Mouse (Mus musculus) T-helper 17 cell (primary cell): Measurements from ENCODE around the gene Cdk2ap1.
"Not testable (repeated sequence)": the region's sequence is repeated elsewhere in the genome, so short reads cannot be mapped to it uniquely, and the experiment has no call there.

Experiments
- in situ Hi-C, 2 experiments: fragments of 300-600 bp; cut with MboI, MseI; formaldehyde crosslinking; loops; 1 replicate in 1 of 2; 2 replicates in 1 of 2; pipeline ENCODE4 v1.15.1; 2025; ENCODE audit warnings: high pct_unique_total_duplicates in 2 of 2

Cdk2ap1 gene

DNA sequence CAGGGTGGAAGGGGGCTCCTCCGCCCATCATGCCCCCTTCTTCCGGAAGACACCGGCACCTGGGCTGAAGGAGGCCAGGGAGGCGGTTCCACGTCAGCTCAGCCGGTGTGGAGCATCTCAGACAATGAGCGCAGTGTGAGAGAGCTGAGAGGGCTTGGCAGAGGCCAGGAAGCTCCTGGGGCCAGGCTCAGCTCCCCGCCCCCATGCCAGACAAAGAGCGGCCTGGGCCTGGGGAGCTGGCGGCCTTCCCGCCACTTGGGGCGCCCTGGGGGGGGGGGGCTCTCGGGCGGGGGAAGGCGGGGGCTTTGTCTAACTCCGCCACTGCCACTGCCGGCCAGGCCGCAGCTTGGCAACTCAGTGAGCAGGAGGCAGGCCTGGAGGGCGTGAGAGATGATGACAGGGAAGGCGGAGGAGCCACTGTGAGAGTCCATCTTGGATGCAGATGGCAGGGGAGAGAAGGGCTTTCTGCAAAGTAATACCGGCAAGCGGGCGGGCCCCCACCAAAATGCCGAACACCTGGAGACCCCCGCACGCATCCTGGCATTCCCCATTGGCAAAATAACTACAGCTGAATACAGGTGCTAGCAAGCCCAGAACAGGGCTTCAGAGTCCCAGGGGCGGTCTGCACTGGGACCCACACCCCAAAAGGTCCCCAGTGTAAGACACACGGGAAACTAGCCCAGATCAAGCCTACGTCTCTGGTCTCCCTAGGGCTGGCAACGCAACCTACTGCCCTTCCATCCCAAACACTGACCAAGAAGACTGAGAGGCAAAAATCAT, 10.6 kb downstream of the Cdk2ap1 start:
- in situ Hi-C loops = loop anchor here in 1 of 2 experiments (10.0 kb wide), 1 partner anchor 192 kb away; the partner anchor contains the start of gene Tmed2

GRCm38 (mm10) chr5:124351604-124352003, 11.3 kb downstream of the Cdk2ap1 start:
- in situ Hi-C loops = loop anchor here in 1 of 2 experiments (10.0 kb wide), 1 partner anchor 193 kb away; the partner anchor contains the start of gene Tmed2

DNA sequence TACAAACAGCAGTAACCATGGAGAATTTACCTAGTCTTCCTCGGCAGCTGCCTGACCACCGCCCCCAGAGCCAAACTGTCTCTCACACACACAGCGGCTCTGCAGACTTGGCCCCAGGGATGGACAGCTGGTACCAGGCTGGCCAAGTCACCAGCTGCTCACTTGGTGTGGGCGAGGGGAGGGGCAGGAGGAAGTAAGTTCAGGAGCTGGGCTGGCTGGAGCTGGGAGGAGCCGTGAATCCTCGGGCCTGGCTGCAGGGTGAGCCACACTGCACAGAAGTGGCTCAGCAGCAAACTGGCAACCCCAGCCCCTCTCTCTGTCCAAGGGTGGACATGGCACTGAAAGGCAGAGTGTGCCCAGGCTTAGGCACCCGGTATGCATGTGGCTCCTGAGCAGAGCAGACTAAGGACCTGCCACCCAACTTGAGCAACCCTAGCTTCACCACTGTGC, 11.7 kb downstream of the Cdk2ap1 start:
- in situ Hi-C loops = loop anchor here in 1 of 2 experiments (10.0 kb wide), 1 partner anchor 194 kb away; the partner anchor contains the start of gene Tmed2

DNA sequence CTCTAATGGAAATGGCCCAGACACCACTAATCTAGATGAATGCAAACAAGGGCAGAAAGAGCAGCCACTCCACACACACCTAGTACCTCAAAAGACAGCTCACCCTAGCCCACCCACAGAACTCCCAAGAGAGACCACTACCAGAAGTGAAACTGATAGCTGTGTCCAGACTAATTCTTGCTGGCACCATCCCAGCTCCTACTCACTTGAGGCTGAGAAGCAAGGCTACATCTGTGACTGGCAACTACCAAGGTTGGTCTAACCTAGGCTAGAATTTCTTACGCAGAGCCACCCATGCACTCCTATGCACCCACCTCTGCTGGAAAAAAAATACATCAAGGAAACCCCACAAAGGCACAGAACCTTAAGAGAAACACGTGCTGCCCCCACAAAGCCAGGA, 12.5 kb downstream of the Cdk2ap1 start:
- in situ Hi-C loops = loop anchor here in 1 of 2 experiments (10.0 kb wide), 1 partner anchor 194 kb away; the partner anchor contains the start of gene Tmed2

DNA sequence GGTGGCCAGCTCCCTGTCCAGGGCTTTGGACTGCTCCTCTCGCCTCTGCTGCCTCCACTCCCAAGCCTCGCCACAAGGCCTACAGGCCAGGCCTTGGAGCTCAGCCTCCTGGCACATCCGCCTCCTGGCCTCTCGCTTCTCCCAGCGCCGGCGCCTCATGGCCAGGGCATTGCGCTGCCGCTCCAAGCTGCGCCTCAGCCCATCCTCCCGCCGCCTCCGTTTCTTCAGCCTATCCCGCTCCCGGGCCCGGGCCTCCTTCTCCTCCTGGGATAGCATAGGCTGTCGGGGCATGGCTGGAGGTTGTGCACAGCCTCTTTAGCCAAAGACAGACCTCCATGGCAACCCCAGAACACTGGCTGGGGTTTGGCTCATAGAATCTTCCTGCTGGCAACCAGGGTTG, 13.7 kb downstream of the Cdk2ap1 start:
- in situ Hi-C loops = no loop called here

GRCm38 (mm10) chr5:124342897-124343296, 20.0 kb downstream of the Cdk2ap1 start:
- in situ Hi-C loops = no loop called here

- in situ Hi-C loops = not testable (repeated sequence)
These were observed 21.0 kb downstream of the Cdk2ap1 start for GRCm38 (mm10) chr5:124341753-124342339.

DNA sequence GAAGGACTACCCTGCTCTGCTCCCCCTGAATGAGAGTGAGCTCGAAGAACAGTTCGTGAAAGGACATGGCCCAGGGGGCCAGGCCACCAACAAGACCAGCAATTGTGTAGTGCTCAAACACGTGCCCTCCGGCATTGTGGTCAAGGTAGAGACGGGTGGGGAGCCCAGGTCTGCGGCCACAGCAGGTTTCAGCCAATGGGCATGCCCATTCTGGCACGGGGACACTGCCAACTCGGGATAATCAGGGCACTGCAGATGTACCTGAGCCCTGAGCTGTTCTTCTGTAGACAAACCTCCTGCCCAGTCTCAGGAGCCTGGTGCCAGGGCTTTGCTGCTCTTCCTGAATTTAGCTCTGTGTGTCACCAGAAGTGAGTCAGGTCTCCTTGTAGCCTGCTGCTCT, 24.1 kb downstream of the Cdk2ap1 start:
- in situ Hi-C loops = loop anchor here in 1 of 2 experiments (10.0 kb wide), 1 partner anchor 376 kb away; no protein-coding TSS in a partner anchor

DNA sequence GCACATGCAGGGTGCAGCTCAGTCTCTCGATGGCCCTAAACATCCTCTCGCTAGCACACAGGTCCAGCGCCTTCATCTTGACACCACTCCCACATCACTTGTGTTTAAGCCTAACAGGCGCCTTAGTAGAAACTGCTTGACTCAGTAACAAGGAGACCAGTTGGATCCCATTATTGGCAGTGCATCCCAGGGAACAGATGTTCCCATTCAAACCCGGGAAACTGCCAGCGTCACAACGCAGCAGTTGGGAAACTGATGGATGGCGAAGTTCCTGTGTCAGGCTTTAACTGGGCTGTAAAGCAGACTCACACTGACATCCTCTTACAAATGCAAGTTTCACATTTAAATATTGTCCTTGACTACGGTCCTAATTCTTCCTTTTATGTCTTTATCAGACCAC, 25.0 kb downstream of the Cdk2ap1 start:
- in situ Hi-C loops = loop anchor here in 1 of 2 experiments (10.0 kb wide), 1 partner anchor 377 kb away; no protein-coding TSS in a partner anchor

DNA sequence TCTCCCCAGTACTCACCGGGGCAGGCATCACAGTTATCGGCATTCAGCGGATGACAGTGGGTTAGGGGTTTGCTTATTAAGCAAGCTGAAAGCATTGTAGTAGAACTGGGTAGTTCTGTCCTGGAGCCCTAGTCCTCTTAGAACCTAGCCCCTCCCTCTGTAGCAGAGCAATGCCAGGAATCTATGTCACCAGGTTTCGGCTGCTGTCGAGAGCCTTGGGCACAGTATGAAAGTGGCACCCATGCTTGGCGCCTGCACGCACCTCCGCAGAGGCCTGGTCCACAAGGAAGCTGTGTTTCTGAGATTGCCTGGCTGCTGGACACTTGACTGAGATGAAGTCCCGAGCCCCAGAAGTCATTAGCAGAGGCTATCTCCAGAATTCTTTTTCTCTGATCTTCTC, 25.8 kb downstream of the Cdk2ap1 start:
- in situ Hi-C loops = loop anchor here in 1 of 2 experiments (10.0 kb wide), 1 partner anchor 378 kb away; no protein-coding TSS in a partner anchor

GRCm38 (mm10) chr5:124334392-124334791, 28.5 kb downstream of the Cdk2ap1 start:
- in situ Hi-C loops = loop anchor here in 1 of 2 experiments (10.0 kb wide), 1 partner anchor 380 kb away; no protein-coding TSS in a partner anchor

- in situ Hi-C loops = loop anchor here in 1 of 2 experiments (10.0 kb wide), 1 partner anchor 385 kb away; no protein-coding TSS in a partner anchor
These were observed 32.8 kb downstream of the Cdk2ap1 start for GRCm38 (mm10) chr5:124330086-124330485.

- in situ Hi-C loops = no loop called here
These were observed 35.1 kb downstream of the Cdk2ap1 start, which contains the start of the genes Mphosph9 and 2810006K23Rik for GRCm38 (mm10) chr5:124327510-124328364. Mphosph9 (minus strand) TSS chr5:124327972. 2810006K23Rik (plus strand) TSS chr5:124328089.

GRCm38 (mm10) chr5:124326829-124327228, 36.1 kb downstream of the Cdk2ap1 start:
- in situ Hi-C loops = no loop called here

GRCm38 (mm10) chr5:124317648-124318047, 45.2 kb downstream of the Cdk2ap1 start:
- in situ Hi-C loops = no loop called here

GRCm38 (mm10) chr5:124315941-124316340, 46.9 kb downstream of the Cdk2ap1 start:
- in situ Hi-C loops = no loop called here

- in situ Hi-C loops = no loop called here
These were observed 47.4 kb downstream of the Cdk2ap1 start for GRCm38 (mm10) chr5:124315498-124315897.

DNA sequence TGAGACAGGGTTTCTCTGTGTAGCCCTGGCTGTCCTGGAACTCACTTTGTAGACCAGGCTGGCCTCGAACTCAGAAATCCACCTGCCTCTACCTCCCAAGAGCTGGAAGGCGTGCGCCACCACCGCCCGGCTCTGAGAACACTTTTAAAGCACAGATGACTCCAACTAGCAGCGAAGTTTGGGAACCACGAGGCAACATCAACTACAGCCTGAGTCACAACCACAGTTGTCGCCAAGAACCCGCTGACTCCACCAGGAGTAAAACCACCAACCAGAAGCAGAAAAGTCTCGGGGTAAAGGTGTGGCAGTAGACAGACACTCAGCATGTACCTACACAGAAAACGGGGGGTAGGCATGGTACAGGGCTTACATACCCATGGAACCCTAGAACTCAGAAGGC, 52.8 kb downstream of the Cdk2ap1 start:
- in situ Hi-C loops = no loop called here

DNA sequence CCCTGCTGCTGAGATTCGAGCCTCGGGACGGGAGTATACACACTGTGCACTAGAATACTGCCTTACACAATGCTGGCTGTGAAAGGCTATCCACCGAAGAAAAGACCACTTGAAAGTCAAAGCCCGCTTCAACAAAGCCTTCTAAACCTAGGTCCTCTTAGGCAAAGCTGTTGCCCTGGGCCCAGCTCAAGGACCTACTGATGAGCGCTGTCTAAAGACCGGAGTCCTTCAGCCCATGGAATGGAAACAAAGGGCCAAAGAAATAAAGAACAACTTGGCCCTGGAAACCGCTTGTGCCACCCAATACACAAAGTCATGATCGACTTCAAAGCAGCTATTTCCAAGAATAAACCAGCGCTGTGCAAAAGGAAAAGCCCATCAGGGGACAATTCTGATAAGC, 53.7 kb downstream of the Cdk2ap1 start:
- in situ Hi-C loops = no loop called here

DNA sequence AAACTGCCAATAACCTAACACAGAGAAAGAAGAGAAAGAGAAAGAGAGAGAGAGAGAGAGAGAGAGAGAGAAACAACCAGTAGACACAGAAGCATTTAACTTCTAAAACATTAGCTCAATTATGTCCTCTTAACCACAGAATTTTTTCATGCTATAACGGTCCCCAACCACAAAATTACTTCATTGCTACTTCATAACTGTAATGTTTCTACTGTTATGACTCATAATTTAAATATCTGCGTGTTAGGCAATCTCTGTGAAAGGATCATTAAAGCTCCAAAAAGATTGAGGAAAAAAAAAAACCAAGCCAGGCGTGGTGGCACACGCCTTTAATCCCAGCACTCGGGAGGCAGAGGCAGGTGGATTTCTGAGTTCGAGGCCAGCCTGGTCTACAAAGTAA, 60.0 kb downstream of the Cdk2ap1 start:
- in situ Hi-C loops = not testable (repeated sequence)

- in situ Hi-C loops = no loop called here
These were observed 62.8 kb downstream of the Cdk2ap1 start for GRCm38 (mm10) chr5:124300132-124300531.
